ENCODE assay signal across 8 mouse cellular contexts in the genomic region with DNA sequence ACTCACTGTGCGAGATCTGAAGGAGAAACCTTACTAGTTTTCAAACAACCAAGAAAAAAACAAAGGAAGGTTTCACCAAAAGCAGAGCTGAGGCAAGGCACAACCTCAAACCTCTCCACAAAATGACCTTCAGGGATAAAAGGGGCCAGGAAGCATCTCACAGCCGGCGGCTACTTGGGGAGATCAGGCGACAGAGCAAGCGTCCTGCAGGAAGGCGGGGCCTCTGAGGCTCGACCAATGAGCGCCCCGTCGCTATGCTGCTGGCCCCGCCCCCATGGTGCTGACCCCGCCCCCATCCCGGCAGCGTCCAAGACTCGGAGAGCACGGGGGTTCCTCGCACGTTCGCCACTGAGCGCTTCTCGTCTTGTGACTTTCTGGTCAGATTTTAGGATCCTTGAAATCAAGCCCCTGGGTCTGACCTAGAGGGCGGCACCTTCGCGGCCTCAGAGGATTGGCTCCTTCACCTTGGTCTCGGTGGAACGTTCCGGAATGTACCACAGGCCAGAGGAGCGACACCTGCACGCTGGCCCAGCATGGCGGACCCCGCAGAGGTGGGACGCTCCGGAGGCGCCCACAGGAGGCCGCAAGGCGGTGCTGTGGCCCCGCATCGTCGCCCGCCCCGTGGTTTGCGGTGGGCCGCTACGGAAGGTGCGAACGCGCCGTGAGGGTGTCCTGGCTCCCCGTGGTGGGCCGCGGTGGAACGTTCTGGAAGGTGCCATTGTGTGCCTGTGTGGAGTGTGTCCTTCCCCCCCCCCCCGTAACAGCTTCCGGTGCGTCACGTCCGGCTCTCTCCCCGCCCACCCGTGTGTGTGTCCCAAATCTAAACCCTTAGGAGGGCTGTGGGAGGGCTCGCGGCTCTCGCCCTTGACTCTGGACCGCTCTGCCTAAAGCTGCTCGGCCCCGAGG. TPM values are rescaled to one million over a fixed set of nuclear protein-coding genes. Genes with fewer than 3 reads are reported as not detected.
DNase-seq lines count a peak whose midpoint lies in the region; ATAC-seq lines count a peak whose summit lies in the region.

Slc35e2 (plus strand) TSS at position 326 of the 906 bp plus-strand sequence.

- peak within 1 kb of the TSS; percentile 94 for H3K9ac ChIP-seq in heart, embryonic 14.5 days (ENCODE audit: low read length)
- H3K9ac ChIP-seq in liver, embryonic 13.5 days = peak within 1 kb of the TSS; percentile 94
- peak within 1 kb of the TSS; percentile 96 for H3K9ac ChIP-seq in stomach, embryonic 16.5 days (ENCODE audit: low read length)

- ATAC-seq in heart, embryonic 14.5 days (ENCODE audit: insufficient number of reproducible peaks, insufficient read depth, low FRiP score, low read depth) = peak; percentile 94
- peak; percentile 92 for ATAC-seq in liver, embryonic 13.5 days (ENCODE audit: low read depth)
- peak; percentile 96 for ATAC-seq in stomach, embryonic 16.5 days (ENCODE audit: insufficient read depth, low FRiP score)

- peak within 1 kb of the TSS; percentile 100 for H3K27ac ChIP-seq in brown adipose tissue, adult 24 weeks (replicated peaks; ENCODE audit: low read depth, low read length)
- peak within 1 kb of the TSS; percentile 98 to 99 for H3K27ac ChIP-seq in heart, embryonic 14.5 days (replicated peaks in 1 of 2; ENCODE audit: control insufficient read depth in 1 of 2, insufficient read depth in 1 of 2, low read depth in 2 of 2, low read length in 2 of 2)
- peak within 1 kb of the TSS; percentile 96 for H3K27ac ChIP-seq in liver, embryonic 13.5 days
- H3K27ac ChIP-seq in stomach, embryonic 16.5 days (ENCODE audit: low read length) = peak within 1 kb of the TSS; percentile 99

- no peaks in the 10 kb centered on the region for H3K27me3 ChIP-seq in heart, embryonic 14.5 days (ENCODE audit: control insufficient read depth, insufficient read depth, low read length)
- H3K27me3 ChIP-seq in liver, embryonic 13.5 days = no peaks in the 10 kb centered on the region
- no peaks in the 10 kb centered on the region for H3K27me3 ChIP-seq in stomach, embryonic 16.5 days (ENCODE audit: control insufficient read depth, insufficient read depth, low read length)

- under 1% methylated on average over 65 of the region's 65 CpGs for WGBS in heart, embryonic 14.5 days
- WGBS in liver, embryonic 13.5 days (ENCODE audit: insufficient replicate concordance) = under 1% methylated on average over 63 of the region's 65 CpGs
- WGBS in stomach, embryonic 16.5 days = under 1% methylated on average over 64 of the region's 65 CpGs

- peak; percentile 96 for DNase-seq in CD4-positive, CD25-positive, alpha-beta regulatory T cell, adult 2 months (ENCODE audit: low read depth, low spot score)
- peak; percentile 64 for DNase-seq in fibroblast of lung, adult 2 months (ENCODE audit: low read depth)
- peak; percentile 95 for DNase-seq in kidney, postnatal 14 days
- DNase-seq in liver, embryonic 13.5 days = peak; percentile 89
- peak; percentile 98 for DNase-seq in neural tube, embryonic 10.5 days (ENCODE audit: extremely low spot score, low spot score)

- H3K4me1 ChIP-seq in brown adipose tissue, adult 24 weeks (ENCODE audit: control insufficient read depth, insufficient read depth, insufficient read length, low read length) = no peaks in the 10 kb centered on the region
- H3K4me1 ChIP-seq in heart, embryonic 14.5 days (ENCODE audit: control insufficient read depth in 2 of 2, insufficient read depth in 2 of 2, low read length in 2 of 2) = peaks cover 0 to 11% of the 10 kb centered on the region in 2 experiments; a peak in 2 of 4 replicates
- H3K4me1 ChIP-seq in liver, embryonic 13.5 days (replicated peaks) = peaks cover 74% of the 10 kb centered on the region
- H3K4me1 ChIP-seq in stomach, embryonic 16.5 days (ENCODE audit: control insufficient read depth, insufficient read depth, low read length) = peaks cover 6% of the 10 kb centered on the region

- peak within 1 kb of the TSS; percentile 93 for H3K4me3 ChIP-seq in brown adipose tissue, adult 24 weeks (ENCODE audit: insufficient read depth, low read depth, low read length)
- H3K4me3 ChIP-seq in heart, embryonic 14.5 days (ENCODE audit: control insufficient read depth in 1 of 2, insufficient read depth in 1 of 2, low read depth in 1 of 2, low read length in 2 of 2) = peak within 1 kb of the TSS; percentile 97
- peak within 1 kb of the TSS; percentile 97 for H3K4me3 ChIP-seq in liver, embryonic 13.5 days (replicated peaks)
- H3K4me3 ChIP-seq in stomach, embryonic 16.5 days (replicated peaks; ENCODE audit: low read length) = peak within 1 kb of the TSS; percentile 99

- H3K9me3 ChIP-seq in heart, embryonic 14.5 days (ENCODE audit: control insufficient read depth, low read length) = no peaks in the 10 kb centered on the region
- no peaks in the 10 kb centered on the region for H3K9me3 ChIP-seq in liver, embryonic 13.5 days (replicated peaks)
- no peaks in the 10 kb centered on the region for H3K9me3 ChIP-seq in stomach, embryonic 16.5 days (replicated peaks; ENCODE audit: control insufficient read depth, low read length)

- H3K4me2 ChIP-seq in heart, embryonic 14.5 days (ENCODE audit: low read length) = peak within 1 kb of the TSS; percentile 93
- H3K4me2 ChIP-seq in liver, embryonic 13.5 days = peak within 1 kb of the TSS; percentile 96
- H3K4me2 ChIP-seq in stomach, embryonic 16.5 days (ENCODE audit: low read depth, low read length) = peak within 1 kb of the TSS; percentile 87

- H3K36me3 ChIP-seq in heart, embryonic 14.5 days (ENCODE audit: control insufficient read depth, insufficient read depth, low read length) = peaks cover 27% of the 10 kb centered on the region
- peaks cover 15% of the 10 kb centered on the region; the same call in 1 of the 2 replicates for H3K36me3 ChIP-seq in liver, embryonic 13.5 days
- H3K36me3 ChIP-seq in stomach, embryonic 16.5 days (ENCODE audit: control insufficient read depth, insufficient read depth, low read length) = no peaks in the 10 kb centered on the region

RNA-seq across cellular contexts. Expression of gene Slc35e2, which starts in this region (rescaled TPM):
- 7.0 and 9.4 TPM in 2 replicates for polyA plus RNA-seq in brown adipose tissue, adult 24 weeks (2012; ENCODE audit: insufficient read depth, insufficient read length, missing spikeins)
- 7.7 and 8.5 TPM in 2 replicates for polyA plus RNA-seq in heart, embryonic 14.5 days (2014; fragmentation: Nextera tagmentation; extraction: Ambion mirVana)
- polyA plus RNA-seq in liver, embryonic 13.5 days (2015; fragmentation: Nextera tagmentation; extraction: Ambion mirVana) = 4.4 and 5.9 TPM in 2 replicates
- 6.3 and 6.8 TPM in 2 replicates for polyA plus RNA-seq in stomach, embryonic 16.5 days (2015; fragmentation: Nextera tagmentation; extraction: Ambion mirVana)

Comparison
In these comparisons a context has a peak if more than half of its experiments do, and no peak if none do; other contexts are left out.
1. Peak in every context shown above with its lines: DNase-seq, ATAC-seq, H3K4me3 ChIP-seq and H3K27ac ChIP-seq.